Mouse (Mus musculus): ENCODE results near the gene Eya3. TPM values are rescaled to one million over a fixed set of nuclear protein-coding genes. Genes with fewer than 3 reads are reported as not detected.
"Not testable (repeated sequence)": the region's sequence is repeated elsewhere in the genome, so short reads cannot be mapped to it uniquely, and the experiment has no call there.

The Eya3 gene
- polyA plus RNA-seq, 1 experiment from 2014 or later, result 13.2 TPM

DNA sequence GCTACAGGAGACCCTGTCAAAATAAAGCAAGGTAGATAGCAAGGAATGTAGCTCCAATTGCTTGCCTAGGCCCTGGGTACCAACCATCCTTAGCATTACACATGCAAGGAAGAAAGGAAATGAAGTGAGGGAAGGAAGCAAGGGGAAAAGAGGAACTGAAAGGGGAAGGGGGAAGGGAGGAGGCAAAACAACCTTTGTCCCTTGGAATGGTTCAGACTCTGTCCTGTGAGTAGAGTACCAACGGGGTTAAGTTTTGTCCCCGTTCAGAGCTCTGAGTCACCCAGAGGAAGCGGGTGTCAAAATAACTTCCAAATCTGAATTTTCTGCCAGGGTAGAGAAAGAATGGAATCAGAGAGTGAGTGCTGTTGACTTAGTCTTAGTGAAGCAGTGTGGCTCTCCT lies 121.5 kb downstream of the Eya3 start:
- H3K27me3 ChIP-seq (ENCODE audit: control insufficient read depth, insufficient read depth, low read length), result no peaks in the 10 kb centered on the region
- 81% methylated on average over 3 of the region's 3 CpGs for WGBS
- H3K27ac ChIP-seq (ENCODE audit: low read depth, low read length), result no peak overlapping the region
- H3K4me2 ChIP-seq (ENCODE audit: low read depth, low read length), result no peak overlapping the region
- H3K4me1 ChIP-seq (ENCODE audit: control insufficient read depth, insufficient read depth, low read length), result 0 out of 2 replicates have a peak, but pooled peaks cover 2% of the 10 kb centered on the region
- H3K4me3 ChIP-seq (ENCODE audit: low read depth, low read length), result no peak overlapping the region
- no peaks in the 10 kb centered on the region for H3K9me3 ChIP-seq (ENCODE audit: control insufficient read depth, low read length)
- ATAC-seq (ENCODE audit: low read depth), result no peak
- no peak overlapping the region for H3K9ac ChIP-seq (replicated peaks; ENCODE audit: low read depth, low read length)
- H3K36me3 ChIP-seq (ENCODE audit: control insufficient read depth, insufficient read depth, low read length), result no peaks in the 10 kb centered on the region

DNA sequence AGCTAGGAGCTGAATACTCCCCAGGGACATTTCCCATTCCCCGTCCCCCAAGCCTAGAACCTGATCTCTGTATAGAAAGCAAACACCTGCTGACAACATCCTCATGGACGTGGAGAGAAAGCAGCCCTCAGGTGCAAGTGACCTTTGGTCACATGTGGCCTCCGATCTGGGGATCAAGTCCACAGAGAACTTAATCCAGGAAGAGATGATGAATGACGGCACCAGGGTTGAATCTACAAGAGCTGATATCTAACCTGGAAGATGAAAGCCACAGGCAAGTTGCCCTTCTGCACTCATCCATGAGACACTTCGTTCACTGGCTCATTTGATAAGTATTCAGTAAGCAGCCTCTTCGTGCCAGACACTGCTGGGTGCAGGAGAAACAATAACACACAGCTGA lies 123.8 kb downstream of the Eya3 start:
- Histone ChIP-seq H3K27me3 (ENCODE audit: control insufficient read depth, insufficient read depth, low read length) (no peaks in the 10 kb centered on the region), H3K4me2 (ENCODE audit: low read depth, low read length) (no peak overlapping the region), H3K4me1 (ENCODE audit: control insufficient read depth, insufficient read depth, low read length) (no peaks in the 10 kb centered on the region), H3K9ac (replicated peaks; ENCODE audit: low read depth, low read length) (no peak overlapping the region), H3K4me3 (ENCODE audit: low read depth, low read length) (no peak overlapping the region), H3K36me3 (ENCODE audit: control insufficient read depth, insufficient read depth, low read length) (no peaks in the 10 kb centered on the region), H3K27ac (ENCODE audit: low read depth, low read length) (no peak overlapping the region), H3K9me3 (ENCODE audit: control insufficient read depth, low read length) (no peaks in the 10 kb centered on the region)
- WGBS, result 78% methylated on average over 6 of the region's 6 CpGs
- no peak for ATAC-seq (ENCODE audit: low read depth)

- not testable (repeated sequence) for H3K36me3 ChIP-seq (ENCODE audit: control insufficient read depth, insufficient read depth, low read length); H3K4me3 ChIP-seq (ENCODE audit: low read depth, low read length); H3K4me2 ChIP-seq (ENCODE audit: low read depth, low read length); H3K27ac ChIP-seq (ENCODE audit: low read depth, low read length); ATAC-seq (ENCODE audit: low read depth); H3K9ac ChIP-seq (replicated peaks; ENCODE audit: low read depth, low read length); H3K27me3 ChIP-seq (ENCODE audit: control insufficient read depth, insufficient read depth, low read length); H3K4me1 ChIP-seq (ENCODE audit: control insufficient read depth, insufficient read depth, low read length); H3K9me3 ChIP-seq (ENCODE audit: control insufficient read depth, low read length)
- 84% methylated on average over 3 of the region's 3 CpGs for WGBS
Observed at GRCm38 (mm10) chr4:132763125-132763524, 124.3 kb downstream of the Eya3 start.

DNA sequence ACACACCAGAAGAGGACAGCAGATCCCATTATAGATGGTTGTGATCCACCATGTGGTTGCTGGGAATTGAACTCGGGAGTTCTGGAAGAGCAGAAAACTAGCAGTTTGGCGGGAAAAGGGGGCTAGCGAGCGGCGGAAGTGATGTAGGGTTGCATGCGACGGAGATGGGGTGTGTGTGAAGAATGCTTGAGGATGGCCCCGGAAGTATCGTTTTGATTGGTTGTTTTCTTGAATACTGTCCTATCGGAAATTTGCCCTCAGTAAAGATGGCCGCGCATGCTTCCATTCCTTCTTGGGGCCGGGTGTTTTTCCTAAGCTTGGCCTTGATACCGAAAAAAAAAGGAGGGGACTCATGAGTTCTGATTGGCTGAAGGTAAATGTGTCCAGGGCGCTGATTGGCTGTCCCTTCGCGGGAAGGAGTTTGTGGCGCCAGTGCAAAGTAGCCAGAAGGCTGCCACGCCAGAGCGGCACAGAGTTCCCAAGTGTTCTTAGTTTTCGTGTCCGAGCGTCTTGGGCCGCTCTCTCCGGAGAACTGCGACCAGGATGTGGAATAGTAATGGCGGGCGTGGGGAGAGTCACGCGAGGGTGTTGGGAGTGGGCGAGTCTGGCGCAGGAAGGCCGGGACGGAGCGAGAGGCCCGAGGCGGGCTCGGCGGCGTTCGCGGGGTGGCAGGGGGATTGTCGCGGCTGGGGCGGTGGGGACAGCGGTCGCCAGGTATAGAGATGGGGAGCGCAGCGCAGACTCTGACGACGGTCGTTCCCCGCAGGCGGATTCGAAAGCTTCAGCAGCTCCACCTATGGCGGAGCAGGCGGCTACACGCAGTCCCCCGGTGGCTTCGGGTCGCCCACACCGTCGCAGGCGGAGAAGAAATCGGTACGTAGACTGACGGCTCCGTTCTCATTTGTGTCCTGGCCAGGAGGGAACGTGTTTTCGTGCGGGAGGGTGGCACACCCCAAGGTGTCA lies 129.4 kb downstream of the Eya3 start, which contains the start of gene Rpa2:
Gene Rpa2 (plus strand): TSS at position 419 of the 963 bp plus-strand sequence.
- peak within 1 kb of the TSS; percentile 55 for H3K4me3 ChIP-seq (ENCODE audit: low read depth, low read length)
- H3K36me3 ChIP-seq (ENCODE audit: control insufficient read depth, insufficient read depth, low read length), result no peaks in the 10 kb centered on the region
- peak within 1 kb of the TSS; percentile 32 for H3K9ac ChIP-seq (replicated peaks; ENCODE audit: low read depth, low read length)
- WGBS, result under 1% methylated on average over 69 of the region's 71 CpGs
- no peaks in the 10 kb centered on the region for H3K27me3 ChIP-seq (ENCODE audit: control insufficient read depth, insufficient read depth, low read length)
- H3K4me2 ChIP-seq (ENCODE audit: low read depth, low read length), result peak within 1 kb of the TSS; percentile 87
- H3K4me1 ChIP-seq (ENCODE audit: control insufficient read depth, insufficient read depth, low read length), result 0 out of 2 replicates have a peak, but pooled peaks cover 9% of the 10 kb centered on the region
- H3K9me3 ChIP-seq (ENCODE audit: control insufficient read depth, low read length), result no peaks in the 10 kb centered on the region
- H3K27ac ChIP-seq (ENCODE audit: low read depth, low read length), result no peak within 1 kb of the TSS
- ATAC-seq (ENCODE audit: low read depth), result peak; percentile 97

DNA sequence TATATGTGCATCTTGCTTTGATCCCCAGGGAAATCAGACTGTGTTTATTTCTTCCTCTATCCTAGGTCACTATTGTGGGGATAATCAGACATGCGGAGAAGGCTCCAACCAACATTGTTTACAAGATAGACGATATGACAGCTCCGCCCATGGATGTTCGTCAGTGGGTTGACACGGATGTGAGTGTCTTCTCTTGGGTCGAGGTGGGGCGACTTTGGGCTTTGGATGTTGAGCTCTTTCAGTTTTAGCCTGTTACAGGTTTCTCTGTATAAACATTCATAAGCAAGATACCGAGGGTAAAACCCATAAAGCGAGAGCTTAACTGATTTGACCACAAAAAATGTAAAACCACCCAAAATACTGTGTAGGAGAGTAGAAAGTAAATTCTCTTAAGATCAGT lies 133.0 kb downstream of the Eya3 start:
- no peak overlapping the region for H3K27ac ChIP-seq (ENCODE audit: low read depth, low read length)
- H3K4me3 ChIP-seq (ENCODE audit: low read depth, low read length), result no peak overlapping the region
- 92% methylated on average over 9 of the region's 9 CpGs for WGBS
- H3K9me3 ChIP-seq (ENCODE audit: control insufficient read depth, low read length), result no peaks in the 10 kb centered on the region
- H3K36me3 ChIP-seq (ENCODE audit: control insufficient read depth, insufficient read depth, low read length), result peaks cover 16% of the 10 kb centered on the region
- no peaks in the 10 kb centered on the region for H3K27me3 ChIP-seq (ENCODE audit: control insufficient read depth, insufficient read depth, low read length)
- no peak for ATAC-seq (ENCODE audit: low read depth)
- 0 out of 2 replicates have a peak, but pooled peaks cover 9% of the 10 kb centered on the region for H3K4me1 ChIP-seq (ENCODE audit: control insufficient read depth, insufficient read depth, low read length)
- no peak overlapping the region for H3K4me2 ChIP-seq (ENCODE audit: low read depth, low read length)
- H3K9ac ChIP-seq (replicated peaks; ENCODE audit: low read depth, low read length), result no peak overlapping the region

Other genes starting within 250 kb of the Eya3 start
- 7.6 and 8.8 TPM in 2 replicates for gene Phactr4, start 216.5 kb upstream of the Eya3 start, polyA plus RNA-seq (2014; fragmentation: Nextera tagmentation; extraction: Ambion mirVana)
- gene Med18, start 175.1 kb upstream of the Eya3 start, polyA plus RNA-seq (2014; fragmentation: Nextera tagmentation; extraction: Ambion mirVana), result 12.3 and 13.2 TPM in 2 replicates
- 5.9 and 7.3 TPM in 2 replicates for gene Sesn2, start 128.5 kb upstream of the Eya3 start, polyA plus RNA-seq (2014; fragmentation: Nextera tagmentation; extraction: Ambion mirVana)
- 1,619 and 1,728 TPM in 2 replicates for gene Atpif1, start 105.3 kb upstream of the Eya3 start, polyA plus RNA-seq (2014; fragmentation: Nextera tagmentation; extraction: Ambion mirVana)
- gene Dnajc8, start 103.4 kb upstream of the Eya3 start, polyA plus RNA-seq (2014; fragmentation: Nextera tagmentation; extraction: Ambion mirVana), result 146 and 170 TPM in 2 replicates
- gene Ptafr, start 74.9 kb upstream of the Eya3 start, polyA plus RNA-seq (2014; fragmentation: Nextera tagmentation; extraction: Ambion mirVana), result 0.12 and 0.53 TPM in 2 replicates
- 5.4 and 6.0 TPM in 2 replicates for gene Xkr8, start 93.6 kb downstream of the Eya3 start, polyA plus RNA-seq (2014; fragmentation: Nextera tagmentation; extraction: Ambion mirVana)
- 0.27 and 0.39 TPM in 2 replicates for gene Smpdl3b, start 118.3 kb downstream of the Eya3 start, polyA plus RNA-seq (2014; fragmentation: Nextera tagmentation; extraction: Ambion mirVana)
- gene Rpa2, start 129.3 kb downstream of the Eya3 start, polyA plus RNA-seq (2014; fragmentation: Nextera tagmentation; extraction: Ambion mirVana), result 33.7 and 35.0 TPM in 2 replicates
- 0.11 and 1.1 TPM in 2 replicates for gene Themis2, start 157.4 kb downstream of the Eya3 start, polyA plus RNA-seq (2014; fragmentation: Nextera tagmentation; extraction: Ambion mirVana)
- gene Ppp1r8, start 204.2 kb downstream of the Eya3 start, polyA plus RNA-seq (2014; fragmentation: Nextera tagmentation; extraction: Ambion mirVana), result 47.9 and 52.6 TPM in 2 replicates
- gene Stx12, start 245.5 kb downstream of the Eya3 start, polyA plus RNA-seq (2014; fragmentation: Nextera tagmentation; extraction: Ambion mirVana), result 167 and 171 TPM in 2 replicates